Mouse (Mus musculus): ENCODE data around the gene Eif4a3.

GRCm38 (mm10) chr11:119339637-119340036 lies 39.7 kb upstream of the Eif4a3 start:
- no peak for TF ChIP-seq POLR2A (IDR thresholded peaks at IDR 0.05; ENCODE audit: insufficient read depth, low read depth, low read length)
- no peak for TF ChIP-seq CTCF (IDR thresholded peaks at IDR 0.05; ENCODE audit: insufficient read depth, low read depth, low read length)

All from olfactory bulb, adult 2 months (tissue).